Mouse (Mus musculus): ENCODE measurements around the gene Zpr1.

The Zpr1 gene

DNA sequence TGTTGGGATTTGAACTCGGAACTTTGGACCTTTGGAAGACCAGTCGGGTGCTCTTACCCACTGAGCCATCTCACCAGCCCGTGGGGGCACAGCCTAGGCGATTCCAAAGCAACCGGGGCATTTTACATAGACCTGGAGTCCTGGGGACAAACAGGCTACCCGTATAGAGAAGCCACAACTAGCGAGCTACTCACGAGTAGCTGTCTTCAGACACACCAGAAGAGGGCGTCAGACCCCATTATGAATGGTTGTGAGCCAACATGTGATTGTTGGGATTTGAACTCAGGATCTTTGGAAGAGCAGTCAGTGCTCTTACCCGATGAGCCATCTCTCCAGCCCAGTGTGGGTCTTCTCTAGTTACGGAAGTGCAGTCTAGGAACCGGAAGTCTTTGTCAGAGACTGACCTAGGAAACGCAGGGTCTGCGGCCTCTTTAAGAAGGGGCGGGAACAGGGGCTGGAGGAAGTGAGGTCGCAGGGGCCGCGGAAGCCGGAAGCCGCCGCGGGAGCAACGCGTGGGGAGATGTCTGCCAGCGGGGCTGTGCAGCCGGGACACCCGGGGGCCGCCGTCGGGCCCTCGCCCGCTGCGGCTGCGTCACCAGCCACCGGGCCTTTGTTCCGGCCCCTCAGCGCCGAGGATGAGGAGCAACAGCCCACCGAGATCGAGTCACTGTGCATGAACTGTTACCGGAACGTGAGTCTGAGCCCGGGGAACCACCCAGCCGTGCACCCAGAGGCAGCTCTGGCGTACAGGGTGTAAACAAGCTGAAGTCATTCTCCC, at the start of gene Zpr1:
Zpr1 (plus strand) TSS at position 388 of the 778 bp plus-strand sequence.
- DNase-seq (ENCODE audit: low read depth, low spot score), result peak; percentile 64

DNA sequence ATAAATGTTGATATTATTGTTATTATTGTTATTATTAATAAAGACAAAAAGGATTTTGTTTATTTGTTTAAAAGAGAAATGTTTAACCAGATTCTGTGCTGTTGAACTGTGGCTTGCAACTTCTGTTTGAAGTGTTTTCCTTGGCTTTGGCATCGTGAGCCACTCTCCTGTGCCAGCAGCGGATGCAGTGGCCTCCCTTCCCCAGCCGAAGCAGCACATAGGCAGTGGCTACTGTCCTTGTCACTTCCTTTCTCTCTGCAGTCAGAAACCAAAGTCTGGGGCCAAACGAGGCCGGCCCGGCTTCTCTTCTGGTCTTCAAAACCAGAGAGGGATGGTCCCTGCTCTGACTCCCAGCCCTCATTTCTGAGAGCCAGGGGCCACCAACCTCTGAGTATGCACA, 49.8 kb upstream of the Zpr1 start:
- DNase-seq (ENCODE audit: low read depth, low spot score), result no peak

DNA sequence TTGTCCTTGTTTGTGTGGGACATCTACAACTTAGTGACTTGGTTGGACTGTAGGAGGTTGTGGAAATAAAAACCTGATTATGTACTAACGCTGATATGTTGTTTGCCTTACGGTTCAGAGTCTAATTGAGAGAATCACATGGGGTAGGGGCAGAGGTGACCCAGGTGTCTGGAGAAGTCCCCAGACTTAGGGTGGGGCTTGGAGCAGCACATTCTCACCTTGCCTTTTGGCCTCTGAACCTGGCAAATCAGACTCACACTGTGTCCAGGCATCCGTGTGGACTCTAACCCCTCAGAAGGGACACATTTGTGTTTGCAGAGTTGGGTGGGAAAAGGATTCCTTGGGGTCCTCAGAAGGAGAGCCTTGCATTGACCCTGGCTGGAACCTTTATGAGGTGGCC, 48.8 kb upstream of the Zpr1 start:
- DNase-seq (ENCODE audit: low read depth, low spot score), result no peak

DNA sequence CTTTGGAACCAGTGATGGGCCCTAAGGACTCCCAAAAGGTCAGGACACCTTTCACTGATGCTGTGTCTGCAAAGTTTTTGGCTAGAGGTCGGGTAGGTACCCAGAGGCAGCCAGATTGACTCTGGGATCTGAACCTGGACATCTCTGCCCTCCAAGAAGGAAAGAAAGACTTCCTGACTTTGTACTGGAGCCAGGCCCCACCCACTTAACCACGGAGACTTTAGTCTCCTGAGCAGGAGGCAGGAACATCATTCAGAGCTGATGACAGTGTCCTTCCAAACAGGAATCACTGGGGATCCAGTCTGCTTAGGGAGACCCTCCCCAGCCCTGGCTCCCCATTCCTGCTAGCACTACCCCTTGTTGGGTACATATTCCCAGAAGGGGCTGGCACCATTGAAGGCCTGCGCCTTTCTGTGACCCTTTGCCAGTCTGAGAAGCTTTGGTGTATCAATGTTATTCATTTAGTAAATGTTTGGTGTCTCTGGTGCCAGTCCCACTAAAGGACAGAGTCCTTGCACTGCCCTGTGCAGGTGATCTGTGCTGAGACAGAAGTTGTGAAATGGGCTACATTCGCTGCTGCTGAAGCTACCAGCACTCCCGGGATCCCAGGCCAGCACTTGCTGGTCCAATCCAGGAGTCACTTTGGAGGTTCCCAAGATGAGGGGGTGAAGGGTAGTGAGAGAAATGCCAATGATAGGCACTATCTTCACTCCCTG, 47.8 kb upstream of the Zpr1 start:
- DNase-seq (ENCODE audit: low read depth, low spot score), result no peak

DNA sequence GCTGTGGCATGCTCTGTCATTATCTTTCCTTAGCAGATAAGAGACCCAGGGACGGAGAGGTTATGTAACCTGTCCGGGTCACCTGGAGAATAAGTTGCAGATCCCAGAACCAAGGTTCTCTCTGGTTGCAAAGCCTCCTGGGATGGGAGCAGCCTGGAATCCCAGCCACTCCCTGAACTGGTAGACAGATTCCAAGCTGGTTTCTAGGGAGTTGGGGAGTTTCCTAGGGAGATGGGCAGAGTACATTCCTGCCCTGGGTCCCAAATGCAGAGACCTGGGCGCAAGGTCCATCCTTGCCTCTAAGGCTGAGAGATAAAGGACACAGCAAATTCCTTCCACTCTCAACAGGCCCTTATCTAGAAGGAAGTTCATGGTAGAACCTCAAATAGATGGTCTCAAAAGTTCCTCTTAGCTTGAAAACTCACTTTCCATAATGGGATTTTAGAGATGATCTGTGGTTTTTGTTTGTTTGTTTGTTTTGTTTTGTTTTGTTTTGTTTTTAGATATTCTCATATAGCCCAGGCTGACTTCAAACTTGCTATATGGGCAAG, 45.7 kb upstream of the Zpr1 start:
- DNase-seq (ENCODE audit: low read depth, low spot score), result no peak

DNA sequence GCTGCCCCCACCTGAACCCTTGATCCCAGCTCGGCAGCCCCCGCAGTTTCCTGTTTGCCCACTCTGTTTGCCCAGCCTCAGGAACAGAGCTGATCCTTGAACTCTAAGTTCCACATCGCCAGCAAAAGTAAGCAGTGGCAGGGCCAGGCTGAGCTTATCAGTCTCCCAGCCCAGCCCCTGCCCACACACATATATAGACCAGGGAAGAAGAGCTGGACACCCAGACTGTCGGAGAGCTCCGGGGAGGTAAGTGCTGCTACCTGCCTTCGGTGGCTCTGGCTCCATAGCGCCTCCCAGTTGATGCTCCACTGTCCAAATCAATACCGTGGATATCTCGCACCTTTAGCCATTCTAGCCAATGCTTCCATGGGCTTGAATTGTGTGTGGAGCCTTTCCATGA, 44.4 kb upstream of the Zpr1 start, which contains the start of gene Apoa1:
Apoa1 (plus strand) TSS at position 90 of the 400 bp plus-strand sequence.
- DNase-seq (ENCODE audit: low read depth, low spot score), result no peak

DNA sequence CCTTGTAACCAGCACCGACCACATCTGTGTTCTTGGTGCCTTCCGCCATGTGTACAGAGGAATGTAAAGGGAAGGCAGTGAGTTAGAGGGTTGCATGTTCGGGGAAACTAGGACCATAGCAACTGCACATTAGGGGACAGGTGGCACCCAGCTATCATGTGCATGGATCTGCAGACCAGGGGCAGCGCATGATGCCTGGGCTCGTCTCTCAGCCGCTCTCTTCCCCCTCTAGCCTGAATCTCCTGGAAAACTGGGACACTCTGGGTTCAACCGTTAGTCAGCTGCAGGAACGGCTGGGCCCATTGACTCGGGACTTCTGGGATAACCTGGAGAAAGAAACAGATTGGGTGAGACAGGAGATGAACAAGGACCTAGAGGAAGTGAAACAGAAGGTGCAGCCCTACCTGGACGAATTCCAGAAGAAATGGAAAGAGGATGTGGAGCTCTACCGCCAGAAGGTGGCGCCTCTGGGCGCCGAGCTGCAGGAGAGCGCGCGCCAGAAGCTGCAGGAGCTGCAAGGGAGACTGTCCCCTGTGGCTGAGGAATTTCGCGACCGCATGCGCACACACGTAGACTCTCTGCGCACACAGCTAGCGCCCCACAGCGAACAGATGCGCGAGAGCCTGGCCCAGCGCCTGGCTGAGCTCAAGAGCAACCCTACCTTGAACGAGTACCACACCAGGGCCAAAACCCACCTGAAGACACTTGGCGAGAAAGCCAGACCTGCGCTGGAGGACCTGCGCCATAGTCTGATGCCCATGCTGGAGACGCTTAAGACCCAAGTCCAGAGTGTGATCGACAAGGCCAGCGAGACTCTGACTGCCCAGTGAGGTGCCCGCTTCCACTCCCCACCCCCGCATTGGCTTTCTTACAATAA, 43.1 kb upstream of the Zpr1 start:
- no peak for DNase-seq (ENCODE audit: low read depth, low spot score)

DNA sequence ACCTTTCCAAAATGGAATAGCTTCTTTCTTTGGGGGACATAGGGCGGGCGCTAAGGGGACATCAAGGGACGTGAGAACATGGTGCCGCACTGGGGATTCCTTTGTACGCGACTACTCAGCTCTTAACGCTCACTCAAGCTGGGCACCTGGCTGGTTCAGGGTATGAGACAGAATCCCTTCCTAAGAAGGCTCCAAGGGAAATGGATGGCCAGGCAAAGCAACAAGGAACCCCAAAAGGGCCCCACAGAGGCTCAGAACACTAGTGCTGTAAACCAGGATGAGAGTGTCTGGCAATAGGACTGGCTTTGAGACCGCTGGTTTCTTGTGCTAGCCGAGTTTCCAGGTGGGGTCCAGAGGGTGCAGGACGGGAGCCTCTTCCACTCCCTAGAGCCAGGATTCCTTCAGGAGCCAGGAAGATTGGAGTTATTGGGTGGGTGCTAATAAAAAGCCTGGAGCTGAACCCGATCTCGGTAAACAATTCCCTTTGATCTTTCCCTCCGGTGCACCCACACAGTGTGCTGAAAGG, 42.4 kb upstream of the Zpr1 start:
- DNase-seq (ENCODE audit: low read depth, low spot score), result no peak

DNA sequence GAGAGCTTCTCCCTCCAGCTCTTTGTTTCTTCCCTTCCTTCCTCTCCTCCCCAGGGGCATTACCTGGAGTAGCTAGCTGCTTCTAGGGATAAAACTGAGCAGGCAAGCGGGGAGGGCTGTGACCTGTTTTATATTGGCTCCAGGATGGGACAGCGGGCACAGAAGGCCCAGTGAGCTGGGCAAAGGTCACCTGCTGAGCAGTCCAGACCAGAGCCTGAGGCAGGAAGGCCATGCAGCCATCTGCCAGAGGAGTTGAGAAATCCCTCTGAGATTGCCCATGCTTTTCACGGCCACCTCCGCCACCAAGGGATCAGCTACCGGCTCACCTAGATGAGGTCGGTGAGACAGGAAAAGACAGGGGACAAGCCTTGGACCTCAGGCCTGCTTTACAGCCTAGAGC, 37.7 kb upstream of the Zpr1 start:
- DNase-seq (ENCODE audit: low read depth, low spot score), result no peak

DNA sequence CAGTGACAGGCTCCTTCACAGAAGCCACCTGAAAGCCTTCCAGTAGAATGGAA, 37.4 kb upstream of the Zpr1 start, which contains the start of gene Apoc3:
Apoc3 (minus strand) TSS at position 41 of the 53 bp plus-strand sequence.
- no peak for DNase-seq (ENCODE audit: low read depth, low spot score)

DNA sequence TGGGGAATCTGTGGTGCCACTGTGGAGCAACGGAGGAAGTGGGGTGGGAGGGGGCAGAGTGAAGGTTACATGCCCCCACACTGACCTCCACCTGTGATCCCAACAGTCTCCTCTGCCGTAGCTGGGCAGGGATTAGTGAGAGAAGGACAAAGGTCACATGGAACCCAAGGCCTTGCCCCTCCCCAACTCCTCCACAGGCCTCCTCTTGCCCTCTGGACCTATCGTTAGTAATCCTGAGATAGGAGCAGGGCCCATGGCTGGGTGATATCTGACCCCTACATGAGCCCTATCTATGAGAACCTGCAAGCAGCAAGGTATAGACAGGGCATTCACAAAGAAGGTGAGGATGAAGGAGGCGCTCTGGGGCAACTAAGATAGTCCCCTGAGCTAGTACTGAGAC, 37.2 kb upstream of the Zpr1 start:
- no peak for DNase-seq (ENCODE audit: low read depth, low spot score)

DNA sequence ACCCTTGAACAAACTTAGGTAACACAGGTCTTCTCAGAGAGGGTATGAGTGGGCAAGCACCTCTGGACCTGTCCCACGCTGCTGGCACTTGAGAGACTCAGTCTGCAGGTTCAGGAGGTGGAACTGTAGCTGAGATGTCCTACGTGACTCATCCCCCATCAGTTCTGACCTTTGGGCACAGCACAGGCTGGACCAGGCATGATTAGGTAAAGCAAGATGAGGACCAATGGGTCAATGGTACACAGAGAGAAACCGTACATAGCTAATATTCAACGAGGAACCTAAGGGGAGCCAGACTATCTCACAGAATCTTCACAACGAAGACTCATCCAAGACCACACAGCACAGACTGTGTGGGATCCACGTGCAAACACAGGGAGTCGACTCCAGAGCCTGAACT, 34.0 kb upstream of the Zpr1 start:
- DNase-seq (ENCODE audit: low read depth, low spot score), result no peak

DNA sequence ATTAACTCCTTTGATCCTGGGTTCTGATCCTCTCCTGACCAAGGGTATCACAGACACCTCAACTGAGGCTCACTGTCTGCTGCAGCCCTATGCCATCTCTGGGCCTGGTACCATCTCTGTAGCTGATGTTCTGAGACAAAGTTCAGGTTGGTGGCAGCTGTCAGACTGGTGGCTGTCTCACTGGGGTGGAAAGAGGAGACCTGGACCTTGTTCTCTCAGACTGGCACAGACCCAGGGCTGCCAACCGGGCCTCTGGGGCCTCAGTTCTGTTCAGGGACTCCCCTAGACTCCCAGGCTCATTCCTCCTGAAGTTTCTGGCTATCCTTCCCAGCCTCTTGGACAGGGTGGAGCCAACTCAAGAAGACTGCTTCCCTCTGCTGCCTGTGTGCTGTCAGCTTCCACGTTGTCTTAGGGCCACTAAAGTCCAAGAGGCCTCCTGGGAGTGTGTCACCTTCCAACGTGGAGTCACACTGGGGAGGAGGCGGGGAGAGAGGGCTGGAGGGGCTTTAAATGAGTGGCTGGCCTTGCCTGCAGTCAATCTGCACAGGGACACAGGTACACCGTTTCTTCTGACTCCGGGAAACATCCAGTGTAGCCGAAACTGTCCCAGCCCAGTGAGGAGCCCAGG, 32.2 kb upstream of the Zpr1 start, which contains the start of gene Apoa4:
Apoa4 (plus strand) TSS at position 171 of the 628 bp plus-strand sequence.
- DNase-seq (ENCODE audit: low read depth, low spot score), result no peak

DNA sequence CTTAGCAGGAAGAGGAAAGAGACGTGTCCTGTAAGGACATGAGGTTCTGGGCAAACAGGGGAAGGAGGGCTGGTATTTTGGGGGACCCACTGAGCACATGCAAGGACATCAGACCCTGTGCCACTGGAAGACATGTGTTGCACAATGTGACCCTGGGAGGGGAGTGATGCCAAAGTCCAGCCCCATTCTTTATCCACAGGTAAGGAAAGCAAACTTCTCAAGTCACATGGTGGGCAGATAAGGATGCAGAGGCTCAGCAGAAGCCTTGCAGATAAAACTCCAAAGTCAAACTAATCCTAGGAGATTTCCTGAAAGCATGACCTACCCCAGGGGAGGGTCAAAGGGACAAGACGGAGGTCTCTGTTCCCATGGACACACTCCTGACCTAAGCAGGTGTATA, 31.0 kb upstream of the Zpr1 start:
- DNase-seq (ENCODE audit: low read depth, low spot score), result no peak

DNA sequence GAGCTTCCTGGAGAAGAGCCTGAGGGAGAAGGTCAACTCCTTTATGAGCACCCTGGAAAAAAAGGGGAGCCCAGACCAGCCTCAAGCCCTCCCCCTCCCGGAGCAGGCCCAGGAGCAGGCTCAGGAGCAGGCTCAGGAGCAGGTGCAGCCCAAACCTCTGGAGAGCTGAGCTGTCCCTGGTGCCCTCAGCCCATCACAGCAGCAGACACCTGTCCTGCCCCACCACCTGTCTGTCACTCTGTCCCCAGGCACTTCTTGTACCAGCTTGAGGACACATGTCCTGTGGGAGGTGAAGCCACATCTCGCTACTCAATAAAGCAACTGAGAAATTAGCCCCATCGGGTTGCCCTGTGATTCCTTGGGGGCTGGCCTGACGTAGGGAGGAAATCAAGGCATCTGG, 29.7 kb upstream of the Zpr1 start:
- DNase-seq (ENCODE audit: low read depth, low spot score), result no peak

DNA sequence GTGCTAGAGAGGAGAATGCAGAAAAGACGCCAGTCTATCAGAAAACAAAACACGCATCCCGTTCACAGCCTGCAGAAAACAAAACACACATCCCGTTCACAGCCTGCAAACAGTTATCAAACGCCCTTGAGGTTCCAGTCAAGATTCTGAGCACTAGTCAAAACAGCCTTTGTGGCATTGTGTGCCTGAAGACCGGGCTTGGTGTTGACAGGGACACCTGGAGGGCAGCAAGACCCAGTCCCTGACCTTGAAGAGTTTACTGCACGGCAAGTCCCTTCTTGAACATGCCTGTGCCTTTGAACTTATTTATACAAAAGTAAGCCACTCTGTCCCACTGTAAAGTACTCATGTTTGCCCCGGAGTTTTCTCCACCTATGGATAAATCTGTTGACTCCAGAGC, 29.3 kb upstream of the Zpr1 start:
- no peak for DNase-seq (ENCODE audit: low read depth, low spot score)

DNA sequence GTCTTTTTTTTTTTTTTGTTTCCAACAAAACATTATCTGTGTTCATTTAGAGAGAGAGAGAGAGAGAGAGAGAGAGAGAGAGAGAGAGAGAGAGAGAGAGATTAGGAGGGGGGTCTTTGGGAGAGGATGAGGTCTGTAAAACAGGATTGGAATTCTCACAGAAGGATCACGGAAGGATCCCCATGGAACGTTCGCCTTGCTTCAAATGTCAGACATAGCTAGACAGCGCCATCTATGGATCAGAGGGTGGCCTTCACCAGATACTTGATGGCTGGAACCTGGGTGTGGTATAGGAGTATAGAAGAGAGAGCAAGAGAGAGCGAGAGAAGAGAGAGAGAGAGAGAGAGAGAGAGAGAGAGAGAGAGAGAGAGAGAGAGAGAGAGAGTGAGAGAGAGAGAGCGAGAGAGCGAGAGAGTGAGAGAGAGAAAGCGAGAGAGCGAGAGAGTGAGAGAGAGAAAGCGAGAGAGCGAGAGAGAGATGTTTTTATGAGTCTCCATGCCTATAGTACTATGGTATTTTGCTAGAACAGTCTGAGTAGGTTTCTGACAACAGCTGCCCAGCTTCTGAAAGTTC, 26.0 kb upstream of the Zpr1 start:
- peak; percentile 12 for DNase-seq (ENCODE audit: low read depth, low spot score)

DNA sequence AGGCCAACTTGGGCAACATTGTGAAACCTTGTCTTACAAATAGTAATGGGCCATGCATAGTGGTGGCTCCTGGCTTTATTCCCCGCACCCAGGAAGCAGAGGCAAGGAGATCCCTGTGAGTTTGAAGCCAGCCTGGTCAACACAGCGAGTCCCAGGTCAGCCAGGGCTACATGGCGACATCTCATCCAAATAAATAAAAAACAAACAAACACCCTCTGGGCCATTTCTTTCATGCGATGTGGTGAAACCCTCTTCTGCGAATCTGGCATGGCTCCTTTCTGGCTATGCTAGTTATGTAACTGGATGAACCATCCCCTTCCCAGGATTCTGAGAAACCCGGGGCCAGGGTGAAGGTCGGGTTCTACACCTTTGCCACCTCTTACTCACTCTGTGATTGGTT, 16.7 kb upstream of the Zpr1 start:
- DNase-seq (ENCODE audit: low read depth, low spot score), result no peak

DNA sequence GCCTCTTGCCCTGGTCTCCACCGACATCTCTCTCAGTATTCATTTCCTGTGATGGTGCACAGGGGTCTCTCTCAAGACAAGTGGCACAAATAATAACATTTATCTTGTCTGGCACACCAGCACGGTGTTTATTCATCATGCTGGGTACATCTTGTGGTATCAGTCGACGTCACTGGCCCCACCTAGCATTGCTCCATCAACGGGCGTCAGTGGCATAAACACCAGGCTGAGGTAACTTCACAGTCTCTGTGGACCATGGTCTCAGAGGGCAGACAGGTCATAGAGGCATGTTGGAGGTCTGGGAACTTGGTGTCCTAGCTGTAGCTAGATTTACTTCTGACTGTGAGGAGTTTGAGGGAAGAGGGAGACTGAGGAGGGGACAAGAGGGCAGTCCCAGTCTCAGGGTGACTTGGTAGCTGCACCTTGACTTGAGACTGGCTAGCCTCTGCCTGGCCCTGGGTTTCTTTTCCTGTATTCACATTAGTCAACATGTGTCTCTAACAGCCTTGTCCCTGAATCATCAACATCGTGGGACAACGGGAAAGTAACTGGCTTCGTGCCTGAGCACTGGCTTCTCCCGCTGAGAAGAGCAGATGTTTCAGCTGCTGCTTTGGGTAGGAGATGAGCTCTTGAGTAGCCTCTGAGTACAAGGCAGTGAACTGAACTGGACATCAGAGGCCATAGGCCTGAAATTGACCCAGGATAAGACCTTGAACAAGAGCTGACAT, 16.0 kb upstream of the Zpr1 start:
- no peak for DNase-seq (ENCODE audit: low read depth, low spot score)

DNA sequence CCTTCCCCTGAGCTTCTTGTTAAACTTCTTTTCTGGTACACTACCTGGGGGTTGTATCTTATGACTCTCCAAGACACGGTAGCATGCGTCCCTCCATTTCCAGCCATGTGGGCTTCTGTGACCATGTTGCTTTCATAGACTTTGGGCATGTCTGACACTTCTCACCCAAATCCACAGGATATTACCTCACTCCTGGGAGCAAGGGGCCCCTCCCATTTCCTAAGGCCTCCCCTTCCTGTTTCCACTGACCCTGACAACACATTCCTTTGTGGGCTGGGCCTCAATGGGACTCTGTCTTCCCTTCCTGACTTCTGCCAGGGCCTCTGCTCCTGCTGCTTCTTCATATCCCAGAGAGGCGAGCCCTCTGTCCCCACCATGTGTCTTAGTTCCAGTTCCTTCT, 15.3 kb upstream of the Zpr1 start:
- DNase-seq (ENCODE audit: low read depth, low spot score), result no peak

DNA sequence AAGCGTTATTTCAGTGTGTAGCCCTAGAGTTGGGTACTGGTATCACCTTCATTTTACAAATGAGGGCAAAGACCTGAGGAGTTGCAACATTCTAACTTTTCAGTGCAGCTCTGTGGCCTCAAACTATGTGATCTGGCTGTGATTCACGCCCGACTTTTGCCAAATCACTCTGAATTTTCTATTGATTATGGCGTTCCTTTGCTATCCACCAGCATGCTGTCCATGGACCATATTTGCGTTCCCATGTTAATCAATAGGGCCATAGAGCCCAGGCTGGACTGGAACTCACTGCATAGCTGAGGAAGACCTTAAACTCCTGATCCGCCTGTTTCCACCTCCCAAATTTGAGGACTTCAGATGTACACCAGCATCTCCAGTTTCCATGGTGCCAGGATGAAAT, 13.8 kb upstream of the Zpr1 start:
- no peak for DNase-seq (ENCODE audit: low read depth, low spot score)

Measured in c-Kit-negative CD71-positive TER-119-positive erythroid progenitor cells, embryonic 14.5 days (primary cell).